Mouse (Mus musculus) cerebellum, postnatal 25 days (tissue): ENCODE measurements around the gene Lhfpl5.

Experiments used
- DNase-seq, 2 experiments: peaks; one replicate each; pipeline ENCODE4 v3.0.0; 2021; ENCODE audit warnings: mixed read lengths in 2 of 2

The Lhfpl5 gene

DNA sequence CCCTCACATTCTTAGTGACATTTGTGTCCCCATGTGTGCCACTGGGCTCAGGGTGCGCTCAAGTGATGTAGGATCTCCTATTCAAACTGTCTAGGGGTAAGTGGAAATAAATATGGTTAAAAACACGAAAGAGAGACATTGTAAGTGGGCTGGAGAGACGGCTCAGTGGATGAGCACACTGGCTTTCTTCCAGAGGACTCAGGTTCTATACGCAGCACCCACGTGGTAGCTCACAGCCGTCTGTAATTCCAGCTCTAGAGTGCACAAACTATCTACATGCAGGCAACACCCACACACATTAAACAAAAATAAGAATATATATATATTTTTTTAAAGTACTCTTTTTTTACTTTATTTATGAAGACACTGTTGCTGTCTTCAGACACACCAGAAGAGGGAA, 2.5 kb upstream of the Lhfpl5 start:
- DNase-seq: no peak

DNA sequence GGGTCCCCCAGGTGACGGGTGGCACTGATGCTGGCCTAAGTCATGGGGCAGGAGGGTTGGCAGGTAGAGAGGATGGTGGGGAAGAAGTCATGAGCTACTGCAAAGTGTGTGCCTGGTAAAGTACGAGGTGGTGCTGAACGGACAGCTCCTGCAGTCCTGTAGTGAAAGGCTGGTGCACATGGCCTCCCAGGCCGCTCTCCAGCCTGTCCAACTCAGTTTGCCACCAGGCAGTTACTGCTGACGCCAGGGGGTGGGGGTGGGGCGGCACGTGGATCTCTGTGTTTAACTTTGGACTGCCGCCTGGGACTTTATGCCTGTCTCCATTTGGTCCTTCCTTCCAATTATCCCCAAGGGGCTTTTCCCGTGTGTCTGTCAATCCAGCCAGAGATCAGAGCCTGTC, 5.0 kb downstream of the Lhfpl5 start:
- peak in 1 of 2 experiments; percentile 35 for DNase-seq

DNA sequence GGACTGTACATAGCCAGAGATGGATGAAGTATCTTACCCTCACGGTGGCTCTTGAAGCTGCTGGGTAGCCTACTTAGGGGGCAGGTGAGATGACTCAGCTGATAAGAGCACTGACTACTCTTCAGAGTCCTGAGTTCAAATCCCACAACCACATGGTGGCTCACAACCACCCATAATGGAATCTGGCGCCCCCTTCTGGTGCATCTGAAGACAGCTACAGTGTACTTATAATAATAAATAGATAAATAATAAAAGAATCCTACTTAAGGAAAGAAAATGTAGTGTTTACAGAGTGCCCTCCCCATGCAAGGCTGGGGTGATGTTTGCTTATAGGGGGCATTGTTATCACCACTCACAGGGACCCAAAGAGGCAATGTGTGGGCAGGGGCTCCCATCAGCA, 5.6 kb downstream of the Lhfpl5 start:
- no peak for DNase-seq

DNA sequence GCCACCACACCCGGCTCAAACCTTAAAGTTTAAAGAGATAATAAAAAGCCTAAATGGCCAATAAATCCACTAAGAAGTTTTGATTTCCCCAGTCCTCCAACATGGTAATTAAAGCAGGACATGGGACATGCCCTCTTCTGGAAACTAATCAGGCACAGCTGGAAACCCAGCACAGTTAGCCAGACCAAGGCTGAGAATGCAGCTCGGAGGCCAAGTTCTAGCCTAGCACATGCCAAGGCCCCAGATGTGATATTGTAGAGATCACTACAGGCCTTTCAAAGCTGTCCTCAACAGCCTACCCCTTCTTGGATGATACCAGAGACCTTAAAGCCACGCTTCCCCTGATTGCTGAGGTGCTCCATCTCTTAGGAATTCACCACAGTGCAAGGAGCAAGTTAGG, 11.1 kb downstream of the Lhfpl5 start:
- no peak for DNase-seq

DNA sequence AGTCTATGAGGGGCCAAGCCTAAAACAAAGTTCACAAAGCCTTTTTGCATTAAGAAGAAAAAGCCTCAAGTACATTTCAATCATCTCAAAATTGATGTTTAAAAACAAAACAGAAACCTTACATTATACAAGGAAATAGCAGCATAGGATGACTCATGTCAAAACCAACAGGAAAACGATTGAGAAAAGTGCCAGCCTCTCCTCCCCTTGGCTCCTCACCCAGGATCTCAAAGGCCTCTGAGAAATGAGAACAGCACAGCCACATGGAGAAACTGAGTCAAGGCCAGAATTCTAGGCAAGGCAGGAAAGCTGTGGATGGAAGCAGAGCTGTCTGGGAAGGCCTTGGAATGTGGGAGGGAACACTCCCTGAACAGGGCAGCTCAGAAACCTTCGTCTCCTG, 13.2 kb downstream of the Lhfpl5 start:
- DNase-seq: no peak

DNA sequence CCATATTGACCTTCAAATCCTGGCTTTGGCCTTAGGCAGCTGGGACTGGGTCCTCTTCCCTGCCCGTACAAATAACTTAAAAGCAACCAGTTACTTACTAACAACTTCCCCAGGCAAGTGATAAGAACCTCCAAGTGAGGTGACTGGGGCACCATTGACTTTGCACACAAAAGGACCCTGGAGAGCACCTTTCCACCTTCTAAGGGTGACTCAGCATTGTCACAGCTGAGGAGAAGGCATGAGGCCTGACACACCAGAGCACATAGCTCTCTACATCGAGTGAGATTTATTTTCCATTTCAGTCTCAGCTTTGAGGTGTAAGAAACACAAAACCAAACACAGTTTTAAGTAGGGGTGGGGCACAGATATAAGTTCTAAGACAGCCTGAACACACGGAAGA, 15.2 kb downstream of the Lhfpl5 start:
- DNase-seq: no peak

DNA sequence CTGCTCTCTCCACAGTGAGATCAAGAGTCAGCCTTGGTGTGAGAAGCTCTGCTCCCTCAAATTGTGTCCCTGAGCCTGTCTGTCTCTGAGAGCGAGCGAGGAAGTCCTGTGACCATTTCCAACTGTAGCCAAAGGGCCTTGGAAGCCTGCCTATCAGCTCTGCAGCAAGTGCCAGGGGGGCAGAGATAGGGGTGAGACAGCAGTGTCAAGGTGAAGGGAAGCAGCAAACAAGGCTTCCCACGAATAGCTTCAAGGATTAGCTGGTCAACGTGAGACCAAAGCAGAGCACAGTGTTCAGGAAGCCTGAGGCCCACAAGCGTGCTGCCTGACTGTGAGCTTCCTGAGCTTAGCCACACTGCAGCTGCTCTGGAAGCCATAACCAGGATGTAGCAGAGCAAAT, 16.0 kb downstream of the Lhfpl5 start:
- DNase-seq: no peak

DNA sequence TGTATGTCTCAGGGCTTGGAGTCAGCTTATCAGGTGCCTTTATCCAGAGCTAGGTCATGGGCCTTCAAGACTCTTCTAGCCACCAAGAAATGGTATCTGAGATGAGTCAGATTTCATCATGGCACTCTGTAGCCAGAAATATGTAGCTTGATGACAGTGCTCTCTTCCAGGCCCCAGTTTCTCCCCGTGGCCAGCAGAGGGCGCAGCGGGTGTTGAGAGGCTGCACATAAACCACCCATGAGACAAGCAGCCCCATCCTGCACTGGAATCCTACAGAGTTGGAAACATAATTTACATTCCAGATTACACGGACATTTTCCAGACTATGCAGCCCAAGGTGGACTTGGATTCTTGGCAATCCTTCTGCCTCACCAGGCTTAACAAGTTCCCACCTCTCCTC, 17.6 kb downstream of the Lhfpl5 start:
- DNase-seq: peak; percentile 81 to 87

DNA sequence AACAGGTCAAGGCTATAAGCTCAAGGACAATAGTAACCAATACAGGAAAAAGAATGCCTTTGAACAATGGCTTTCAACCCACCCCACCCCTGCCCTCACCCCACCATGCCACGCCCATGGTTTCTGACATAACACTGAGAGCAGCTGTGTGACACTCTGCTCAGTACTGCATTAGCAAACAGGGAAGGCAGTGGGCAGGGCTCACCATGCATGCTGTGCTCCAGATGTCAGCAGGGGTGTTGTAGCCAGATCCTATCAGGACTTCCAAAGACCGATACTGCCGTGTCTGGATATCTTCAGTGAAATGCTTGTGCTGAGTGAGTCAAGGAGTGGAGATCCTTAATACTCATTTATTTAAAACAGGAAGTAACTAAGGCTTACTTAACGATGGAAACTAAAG, 18.5 kb downstream of the Lhfpl5 start:
- no peak for DNase-seq

DNA sequence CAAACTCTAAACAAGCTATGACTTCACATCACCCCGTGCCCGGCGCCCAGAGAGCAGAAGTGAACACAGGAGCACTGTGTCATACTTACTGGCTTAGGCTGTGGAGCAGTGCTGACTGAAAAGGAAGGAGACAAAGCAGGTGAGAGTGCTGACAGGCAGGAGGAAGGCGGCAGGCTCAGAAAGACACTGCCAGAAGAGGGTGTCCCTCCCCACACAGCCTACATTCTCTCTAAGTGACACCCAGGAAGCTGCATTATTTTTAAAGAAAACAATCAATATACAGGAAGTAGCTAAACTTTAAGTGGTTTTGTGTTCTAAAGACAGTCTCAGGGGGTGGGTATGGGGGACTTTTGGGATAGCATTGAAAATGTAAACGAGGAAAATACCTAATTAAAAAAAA, 25.3 kb downstream of the Lhfpl5 start:
- no peak for DNase-seq

DNA sequence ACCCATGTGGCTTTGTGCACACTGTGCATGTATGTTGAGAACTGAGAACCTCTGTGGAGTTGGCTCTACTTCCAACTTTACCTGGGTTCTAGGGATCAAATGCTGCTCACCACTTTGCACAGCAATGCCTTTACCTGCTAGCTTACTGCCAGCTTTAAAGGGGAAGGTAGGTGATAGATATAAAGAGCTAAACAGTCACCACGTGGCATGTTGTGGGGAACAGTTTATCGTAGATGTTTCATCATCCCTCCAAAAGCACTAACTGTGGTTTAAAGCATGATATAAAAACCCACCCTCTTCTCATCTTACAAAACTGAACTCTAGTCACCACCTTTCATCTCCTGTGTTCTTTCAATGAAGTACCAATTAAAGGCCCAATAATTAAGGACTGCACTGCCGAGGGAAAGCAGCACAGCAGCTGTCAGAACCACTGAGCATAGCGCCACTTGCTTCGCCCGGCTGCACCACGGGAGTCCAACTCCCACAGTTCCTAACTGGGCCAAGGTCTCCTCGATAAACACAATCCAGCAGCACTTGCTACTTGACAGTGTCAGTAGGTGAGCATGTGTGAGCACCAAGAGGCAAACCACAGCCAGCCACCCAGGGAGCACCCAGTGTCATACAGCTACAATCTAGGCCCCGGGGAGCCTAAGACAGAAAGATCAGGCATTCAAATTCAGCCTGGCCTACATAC, 26.3 kb downstream of the Lhfpl5 start:
- DNase-seq: no peak

DNA sequence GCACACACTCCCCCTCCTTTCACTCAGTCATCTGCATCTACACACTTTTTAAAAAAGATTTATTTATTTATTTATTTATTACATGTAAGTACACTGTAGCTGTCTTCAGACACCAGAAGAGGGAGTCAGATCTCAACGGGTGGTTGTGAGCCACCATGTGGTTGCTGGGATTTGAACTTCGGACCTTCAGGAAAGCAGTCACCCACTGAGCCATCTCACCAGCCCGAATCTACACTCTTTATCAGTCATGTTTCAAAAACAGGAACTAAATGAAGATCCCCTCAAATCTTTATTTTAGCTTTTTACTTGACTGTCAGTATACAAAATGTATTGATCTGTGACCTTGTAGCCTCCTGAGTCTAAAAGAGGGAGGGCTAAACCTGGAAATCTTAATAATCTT, 34.1 kb downstream of the Lhfpl5 start:
- no peak for DNase-seq

DNA sequence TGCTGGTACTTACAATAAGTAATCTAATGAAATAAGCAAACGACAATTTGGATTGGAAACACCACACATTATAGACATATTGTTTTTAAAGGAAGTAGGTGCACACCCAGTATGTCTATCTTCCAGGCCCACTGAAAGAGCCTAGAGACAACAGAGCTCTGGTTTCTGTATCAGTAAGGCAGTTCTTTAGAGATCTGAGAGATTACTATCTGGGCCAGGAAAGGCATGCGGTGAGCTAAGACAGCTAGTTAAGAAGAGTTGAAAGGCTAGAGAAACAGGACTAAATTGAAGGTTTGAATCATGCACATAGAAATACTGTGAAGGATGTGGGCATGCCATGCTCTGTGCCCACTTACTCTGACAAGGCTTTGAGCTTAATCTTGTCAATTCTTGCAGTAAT, 37.2 kb downstream of the Lhfpl5 start:
- DNase-seq: no peak

DNA sequence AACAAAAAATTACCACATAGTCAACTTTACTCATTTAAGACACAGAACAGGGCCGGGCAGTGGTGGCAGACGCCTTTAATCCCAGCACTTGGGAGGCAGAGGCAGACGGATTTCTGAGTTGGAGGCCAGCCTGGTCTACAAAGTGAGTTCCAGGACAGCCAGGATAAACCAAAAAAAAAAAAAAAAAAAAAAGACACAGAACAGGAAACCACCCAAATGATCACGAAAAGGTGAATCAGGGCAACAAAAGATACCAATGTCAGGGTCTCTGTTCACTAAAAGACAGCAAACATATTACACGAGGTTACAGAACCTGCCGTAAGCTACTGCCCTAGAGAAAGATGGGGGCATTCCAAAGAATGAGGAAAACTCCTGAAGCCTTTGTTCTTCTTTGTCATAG, 37.7 kb downstream of the Lhfpl5 start:
- no peak for DNase-seq

DNA sequence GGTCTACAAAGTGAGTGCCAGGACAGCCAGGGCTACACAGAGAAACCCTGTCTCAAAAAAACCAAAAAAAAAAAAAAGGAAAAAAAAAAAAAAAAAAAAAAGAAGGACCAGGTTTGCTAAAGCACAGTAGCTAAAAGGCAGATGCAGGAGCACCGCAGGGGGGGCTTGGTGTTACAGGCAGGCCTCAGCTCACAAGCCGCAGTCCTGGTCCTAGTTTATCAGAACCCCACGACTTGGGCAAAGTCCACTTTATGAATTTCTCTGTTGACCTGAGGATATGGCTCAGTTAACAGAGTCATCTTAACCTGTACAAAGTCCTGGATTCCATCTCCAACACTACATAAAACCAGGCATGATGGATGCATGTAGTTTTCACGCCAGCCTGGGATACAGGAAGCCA, 39.9 kb downstream of the Lhfpl5 start:
- DNase-seq: no peak

DNA sequence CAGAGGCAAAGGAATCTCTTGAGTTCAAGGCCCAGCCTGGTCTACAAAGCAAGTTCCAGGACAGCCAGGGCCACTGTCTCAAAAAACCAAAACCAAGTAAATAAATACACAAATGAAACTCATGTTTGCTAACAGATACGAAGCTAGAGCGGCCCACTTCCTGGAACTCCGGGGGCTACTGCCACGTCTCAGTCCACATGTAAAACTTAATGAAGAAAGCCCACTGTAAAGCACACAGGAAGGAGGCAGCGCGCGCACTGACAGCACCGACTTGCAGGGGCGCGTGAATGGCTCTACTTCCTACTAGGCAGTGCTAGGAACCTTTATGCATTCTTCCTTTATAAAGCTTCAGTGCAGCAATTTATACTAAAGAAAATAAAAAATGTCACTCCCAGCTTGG, 42.2 kb downstream of the Lhfpl5 start:
- no peak for DNase-seq

DNA sequence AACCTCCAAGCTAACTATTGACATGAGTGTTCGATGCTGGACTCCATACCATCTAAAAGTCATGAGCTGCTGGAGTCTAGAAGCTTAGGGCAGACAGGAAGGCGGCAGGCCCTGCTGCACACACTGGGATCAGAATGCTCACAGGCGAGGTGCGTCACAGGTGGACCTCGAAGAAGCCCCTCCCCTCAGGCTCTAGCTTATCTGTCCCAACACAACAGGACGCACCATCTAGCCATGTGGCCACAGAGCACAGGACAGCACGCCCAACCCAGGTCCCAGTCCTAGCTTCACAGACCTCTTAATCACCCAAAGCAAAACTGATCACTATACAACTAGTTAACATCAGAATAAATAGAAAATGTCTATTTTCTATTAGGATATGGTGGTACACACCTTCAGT, 42.7 kb downstream of the Lhfpl5 start:
- DNase-seq: no peak

DNA sequence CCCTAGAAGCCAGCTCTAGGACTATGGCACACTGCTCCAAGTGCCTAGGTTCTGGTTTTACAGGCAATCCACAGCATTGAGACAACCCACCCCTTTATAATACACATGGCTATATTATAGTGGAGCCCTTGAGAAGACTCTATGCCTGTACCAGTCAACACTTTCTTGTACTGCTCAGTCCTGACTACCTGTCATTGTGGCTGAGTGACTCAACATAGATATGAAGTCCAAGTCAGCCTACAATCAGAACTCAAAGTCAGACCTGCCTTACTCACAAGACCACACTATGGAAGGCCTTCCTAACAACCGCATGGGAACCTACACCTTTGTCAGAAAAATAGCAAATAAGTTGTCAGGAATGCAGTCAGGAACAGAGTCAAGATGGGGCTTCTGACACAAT, 43.3 kb downstream of the Lhfpl5 start:
- DNase-seq: no peak

DNA sequence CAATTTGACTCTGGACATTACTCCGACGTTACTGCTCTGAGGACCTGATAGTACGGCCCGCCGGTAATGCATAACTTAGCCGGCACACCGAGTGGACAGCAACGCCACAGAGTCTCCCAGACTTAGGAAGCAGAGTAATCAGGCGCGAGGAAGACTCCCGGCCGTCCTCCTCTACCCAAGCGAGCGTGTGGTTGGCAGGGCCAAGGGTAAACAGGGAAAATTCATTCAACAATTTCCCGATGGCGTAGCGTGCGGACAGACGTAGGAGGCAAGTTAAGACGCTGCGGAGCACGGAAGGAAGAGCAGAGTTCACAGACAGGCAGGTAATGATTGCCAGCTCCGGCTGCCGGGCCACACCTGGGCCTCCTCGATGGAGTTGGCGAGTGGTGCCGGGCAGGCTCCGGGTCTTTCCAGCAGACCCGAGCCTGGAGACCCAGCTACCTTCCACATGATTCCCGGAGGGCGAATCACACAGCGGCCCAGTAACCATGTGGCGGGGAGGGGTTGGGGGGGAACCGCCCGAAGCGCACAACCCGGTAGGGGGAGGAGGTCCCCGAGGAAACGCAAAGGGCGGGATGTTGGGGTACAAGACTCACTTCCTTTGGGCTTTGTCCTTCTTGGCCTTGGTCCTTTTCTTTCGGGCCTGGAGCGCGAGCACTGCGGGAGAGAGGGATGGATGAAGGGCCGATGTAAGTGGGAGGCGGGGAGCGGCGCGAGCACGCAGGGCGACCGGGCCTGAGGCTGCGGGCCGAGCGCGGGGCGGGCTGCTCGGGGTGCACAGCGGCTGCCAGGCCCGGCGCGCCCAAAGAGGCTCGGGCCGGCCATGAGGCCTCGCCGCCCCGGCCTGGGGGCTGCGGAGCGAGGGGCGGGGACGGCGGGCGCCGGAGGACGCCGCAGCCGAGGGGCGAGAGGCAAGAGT, 46.2 kb downstream of the Lhfpl5 start:
- DNase-seq: peak in 1 of 2 experiments; percentile 61

DNA sequence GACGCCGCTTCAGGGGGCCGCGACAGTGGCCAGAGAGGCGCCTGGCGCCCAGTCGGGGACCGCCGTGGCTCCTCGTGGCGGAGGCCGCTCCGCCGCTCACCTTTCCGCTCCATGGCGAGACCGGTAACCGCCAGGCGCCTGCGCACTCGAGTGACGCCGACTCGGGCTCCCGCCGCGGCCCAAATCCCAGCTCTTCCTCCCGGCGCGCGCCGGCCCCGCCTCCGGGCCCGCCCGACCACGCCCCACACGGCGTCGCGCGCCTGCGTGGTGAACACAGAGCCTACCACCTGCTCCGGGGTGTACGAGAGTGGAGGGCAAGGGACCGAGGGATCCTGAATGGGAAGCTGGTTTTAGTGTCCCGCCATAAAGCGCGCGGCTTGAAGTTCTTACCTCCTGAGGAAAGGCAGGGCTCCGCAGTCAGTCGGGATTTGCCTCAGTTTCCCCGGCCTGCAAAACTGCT, 46.9 kb downstream of the Lhfpl5 start, which contains the start of gene Srpk1:
Gene Srpk1, minus strand, starts transcription at position 410 of the 460 bp plus-strand sequence.
- peak; percentile 94 to 98 for DNase-seq

DNA sequence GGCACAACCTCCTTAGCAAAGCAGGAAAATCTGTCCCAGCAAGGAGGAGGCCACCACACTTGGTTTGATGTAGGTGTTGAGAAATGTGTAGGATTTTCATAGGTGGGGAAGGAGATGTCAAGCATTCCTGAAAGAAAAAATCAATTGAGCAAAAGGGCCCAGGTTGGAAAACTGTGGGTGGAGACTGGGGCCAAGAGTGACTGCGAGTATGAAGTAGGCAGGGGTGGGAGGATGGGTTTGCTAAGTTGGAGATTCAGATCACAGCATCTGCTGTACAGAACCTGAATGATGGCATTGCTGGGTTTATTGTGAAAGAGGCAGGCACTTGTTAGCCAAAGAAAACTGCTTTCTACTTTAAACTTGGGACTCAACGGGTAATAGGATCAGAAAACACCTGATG, 49.4 kb downstream of the Lhfpl5 start:
- DNase-seq: no peak

DNA sequence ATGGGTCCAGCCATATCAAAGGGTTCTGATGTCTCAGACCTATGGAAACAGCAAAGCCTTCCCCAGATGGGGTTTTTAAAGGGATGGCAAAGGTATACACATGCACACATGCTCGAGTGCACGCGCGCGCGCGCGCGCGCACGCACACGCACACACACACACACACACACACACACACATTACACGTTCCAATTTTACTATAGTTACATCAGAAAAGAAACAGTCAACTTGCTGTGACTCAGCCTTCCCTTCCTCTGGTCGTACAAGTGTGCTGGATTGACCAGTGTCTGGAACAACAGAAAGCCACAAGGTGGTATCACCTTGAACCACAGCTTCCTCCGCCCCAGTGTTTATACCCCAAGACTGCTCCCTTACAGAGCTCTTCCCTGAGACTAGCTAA, 49.9 kb downstream of the Lhfpl5 start:
- no peak for DNase-seq

DNA sequence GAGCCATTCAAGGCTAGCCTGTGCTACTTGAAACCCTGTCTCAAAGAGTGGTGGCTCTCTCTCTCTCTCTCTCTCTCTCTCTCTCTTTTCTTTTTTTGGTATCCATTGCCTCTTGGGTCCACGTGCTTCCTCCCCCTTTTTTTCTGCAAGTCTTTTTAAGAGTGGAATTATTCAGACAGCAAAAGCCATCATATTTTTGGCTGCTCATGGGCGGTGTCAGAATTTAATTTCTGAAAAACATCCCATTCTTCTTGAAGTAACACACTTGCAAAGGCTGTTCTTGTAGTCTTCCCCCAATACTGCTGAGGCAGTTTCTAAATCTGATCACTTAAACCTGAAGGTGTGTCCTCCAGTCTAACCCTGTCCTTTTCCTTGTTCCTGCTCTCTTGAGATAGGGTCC, 51.5 kb downstream of the Lhfpl5 start:
- no peak for DNase-seq
